Mouse (Mus musculus) limb, embryonic 11.5 days (tissue): ENCODE data around the gene Enox2. TPM values are rescaled to one million over a fixed set of nuclear protein-coding genes. Genes with fewer than 3 reads are reported as not detected.

Experiments
- ATAC-seq: fragments of 200-750 bp; cut with Nextera tagmentation; 2 replicates; pipeline ENCODE4 v1.8.0; 2017; ENCODE audit warnings: low read depth; ENCODE audit not compliant: insufficient number of reproducible peaks, low FRiP score, low TSS enrichment
- DNase-seq: peaks from one replicate; pipeline ENCODE4 v3.0.0-alpha.2; 2015; ENCODE audit warnings: low spot score
- H3K27ac ChIP-seq: fragments of 300-500 bp; sonication (generic); replicated peaks from 2 replicates; pipeline ENCODE4 v1.5.1; 2014; ENCODE audit warnings: low read depth, mild to moderate bottlenecking, low read length
- H3K27me3 ChIP-seq: fragments of 300-500 bp; sonication (generic); 2 replicates; pipeline ENCODE4 v1.6.1; 2014; ENCODE audit warnings: mild to moderate bottlenecking, low read length, mixed read lengths; ENCODE audit not compliant: control insufficient read depth, insufficient read depth
- H3K36me3 ChIP-seq: fragments of 300-500 bp; sonication (generic); 2 replicates; pipeline ENCODE4 v1.6.1; 2014; ENCODE audit warnings: mild to moderate bottlenecking, low read length, moderate library complexity, mixed read lengths; ENCODE audit not compliant: control insufficient read depth, insufficient read depth
- H3K4me1 ChIP-seq: fragments of 300-500 bp; sonication (generic); 2 replicates; pipeline ENCODE4 v1.6.1; 2014; ENCODE audit warnings: low read length, mixed read lengths; ENCODE audit not compliant: control insufficient read depth, insufficient read depth
- H3K4me2 ChIP-seq: fragments of 300-500 bp; sonication (generic); 2 replicates; pipeline ENCODE4 v1.6.1; 2014; ENCODE audit warnings: low read depth, mild to moderate bottlenecking, moderate library complexity; ENCODE audit not compliant: severe bottlenecking
- H3K4me3 ChIP-seq: fragments of 300-500 bp; sonication (generic); 2 replicates; pipeline ENCODE4 v1.5.1; 2014; ENCODE audit warnings: low read depth, low read length
- H3K9ac ChIP-seq: fragments of 300-500 bp; sonication (generic); 2 replicates; pipeline ENCODE4 v1.6.1; 2014; ENCODE audit warnings: mild to moderate bottlenecking, low read length
- H3K9me3 ChIP-seq: fragments of 300-500 bp; sonication (generic); 2 replicates; pipeline ENCODE4 v1.6.1; 2016; ENCODE audit warnings: low read length; ENCODE audit not compliant: control insufficient read depth
- WGBS: fragments of 180-500 bp; shearing (Covaris S2); extraction: QIAGEN DNeasy Blood & Tissue Kit; methylation state at CpG from one replicate; pipeline ENCODE4 v1.1.7; 2014; 5-methylcytosine and 5-hydroxymethylcytosine counted together
- polyA plus RNA-seq: library from polyadenylated mRNA; unstranded; fragments of >200 nt; fragmentation: Nextera tagmentation; extraction: Ambion mirVana; gene quantifications from 2 replicates; pipeline ENCODE4 v1.2.1, GENCODE M21; 2014

Enox2 gene
- polyA plus RNA-seq, 1 experiment from 2014 or later, result 5.8 TPM

GRCm38 (mm10) chrX:49075055-49075454, 213.0 kb downstream of the Enox2 start:
- ATAC-seq (no peak), DNase-seq (no peak)
- Histone ChIP-seq H3K9ac (no peak overlapping the region), H3K4me1 (no peaks in the 10 kb centered on the region), H3K27me3 (no peaks in the 10 kb centered on the region), H3K36me3 (no peaks in the 10 kb centered on the region), H3K4me3 (no peak overlapping the region), H3K4me2 (no peak overlapping the region), H3K9me3 (no peaks in the 10 kb centered on the region), H3K27ac (no peak overlapping the region)
- 78% methylated on average over 6 of the region's 6 CpGs for WGBS

GRCm38 (mm10) chrX:49073563-49073962, 214.5 kb downstream of the Enox2 start:
- ATAC-seq, result no peak
- Histone ChIP-seq H3K27ac (no peak overlapping the region), H3K9ac (no peak overlapping the region), H3K4me3 (no peak overlapping the region), H3K4me2 (no peak overlapping the region), H3K27me3 (no peaks in the 10 kb centered on the region), H3K9me3 (no peaks in the 10 kb centered on the region), H3K4me1 (no peaks in the 10 kb centered on the region), H3K36me3 (no peaks in the 10 kb centered on the region)
- DNase-seq, result no peak
- WGBS, result 83% methylated on average over 3 of the region's 3 CpGs

- H3K27me3 ChIP-seq, result no peaks in the 10 kb centered on the region
- H3K4me3 ChIP-seq, result no peak overlapping the region
- no peak overlapping the region for H3K4me2 ChIP-seq
- H3K36me3 ChIP-seq, result no peaks in the 10 kb centered on the region
- ATAC-seq (no peak), DNase-seq (no peak)
- no peaks in the 10 kb centered on the region for H3K4me1 ChIP-seq
- no peak overlapping the region for H3K9ac ChIP-seq
- no peaks in the 10 kb centered on the region for H3K9me3 ChIP-seq
- no peak overlapping the region for H3K27ac ChIP-seq
Measured at GRCm38 (mm10) chrX:49045118-49045517, 242.9 kb downstream of the Enox2 start.

GRCm38 (mm10) chrX:49009746-49010145, 278.3 kb downstream of the Enox2 start:
- ATAC-seq, result no peak

GRCm38 (mm10) chrX:49005655-49006054, 282.4 kb downstream of the Enox2 start:
- WGBS, result 90% methylated on average over 1 of the region's 1 CpGs
- Histone ChIP-seq H3K4me2 (no peak overlapping the region), H3K27me3 (no peaks in the 10 kb centered on the region), H3K4me3 (no peak overlapping the region), H3K36me3 (no peaks in the 10 kb centered on the region), H3K9ac (no peak overlapping the region), H3K27ac (no peak overlapping the region), H3K9me3 (no peaks in the 10 kb centered on the region), H3K4me1 (no peaks in the 10 kb centered on the region)
- DNase-seq (no peak), ATAC-seq (no peak)

More at GRCm38 (mm10) chrX:49009746-49010145, 278.3 kb downstream of the Enox2 start:
- 71% methylated on average over 5 of the region's 5 CpGs for WGBS
- H3K9ac ChIP-seq, result no peak overlapping the region
- H3K4me3 ChIP-seq, result no peak overlapping the region
- H3K4me2 ChIP-seq, result no peak overlapping the region
- no peak for DNase-seq
- no peaks in the 10 kb centered on the region for H3K9me3 ChIP-seq
- no peaks in the 10 kb centered on the region for H3K4me1 ChIP-seq
- no peak overlapping the region for H3K27ac ChIP-seq
- H3K27me3 ChIP-seq, result no peaks in the 10 kb centered on the region
- no peaks in the 10 kb centered on the region for H3K36me3 ChIP-seq

GRCm38 (mm10) chrX:49002892-49003291, 285.2 kb downstream of the Enox2 start:
- Histone ChIP-seq H3K27ac (no peak overlapping the region), H3K4me2 (no peak overlapping the region), H3K4me1 (no peaks in the 10 kb centered on the region), H3K9me3 (no peaks in the 10 kb centered on the region), H3K9ac (no peak overlapping the region), H3K4me3 (no peak overlapping the region), H3K27me3 (no peaks in the 10 kb centered on the region), H3K36me3 (no peaks in the 10 kb centered on the region)
- ATAC-seq (no peak), DNase-seq (no peak)
- 92% methylated on average over 1 of the region's 1 CpGs for WGBS

- Histone ChIP-seq H3K4me2 (no peak overlapping the region), H3K27me3 (no peaks in the 10 kb centered on the region), H3K9ac (no peak overlapping the region), H3K9me3 (no peaks in the 10 kb centered on the region), H3K36me3 (no peaks in the 10 kb centered on the region), H3K4me1 (no peaks in the 10 kb centered on the region), H3K4me3 (no peak overlapping the region), H3K27ac (no peak overlapping the region)
- WGBS, result 75% methylated on average over 5 of the region's 5 CpGs
- ATAC-seq, result no peak
- DNase-seq, result no peak
Measured at GRCm38 (mm10) chrX:48985653-48986052, 302.4 kb downstream of the Enox2 start.

- H3K27ac ChIP-seq, result no peak overlapping the region
- H3K9ac ChIP-seq, result no peak overlapping the region
- H3K4me3 ChIP-seq, result no peak overlapping the region
- DNase-seq (no peak), ATAC-seq (no peak)
- no peaks in the 10 kb centered on the region for H3K36me3 ChIP-seq
- no peak overlapping the region for H3K4me2 ChIP-seq
- H3K9me3 ChIP-seq, result no peaks in the 10 kb centered on the region
- no peaks in the 10 kb centered on the region for H3K27me3 ChIP-seq
- no peaks in the 10 kb centered on the region for H3K4me1 ChIP-seq
- 75% methylated on average over 2 of the region's 2 CpGs for WGBS
Measured at GRCm38 (mm10) chrX:48984451-48984850, 303.6 kb downstream of the Enox2 start.
